Mouse (Mus musculus): ENCODE results near the gene Thbs2. TPM values are rescaled to one million over a fixed set of nuclear protein-coding genes. Genes with fewer than 3 reads are reported as not detected.

Gene Thbs2
- total and polyA plus RNA-seq, 3 experiments: 0.05 TPM; not detected in 2

DNA sequence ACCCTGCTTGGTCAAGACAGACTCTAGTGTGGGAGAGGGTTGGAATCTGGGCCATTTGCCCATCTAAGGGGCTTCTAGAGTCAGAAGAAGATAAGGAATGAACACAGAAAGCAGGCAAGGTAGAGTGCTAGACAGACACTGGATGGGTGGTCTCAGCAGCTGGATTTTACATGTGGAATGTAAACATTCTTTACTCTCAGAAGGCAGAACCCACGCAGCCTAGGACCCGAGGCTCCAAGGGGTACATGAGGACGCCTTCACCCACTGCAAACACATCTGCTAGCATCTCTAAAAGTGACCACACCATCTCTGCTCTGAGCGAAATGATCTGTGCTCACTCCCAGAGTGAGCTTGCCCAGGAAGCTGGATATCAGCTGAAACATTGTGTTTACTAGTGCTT is 9.2 kb upstream of the Thbs2 start:
- H3K4me3 ChIP-seq (ENCODE audit: low read depth, low read length): no peak overlapping the region
- no peaks in the 10 kb centered on the region for H3K4me1 ChIP-seq (ENCODE audit: insufficient read depth, low read depth, low read length)
- peaks cover 12% of the 10 kb centered on the region; the same call in 1 of the 2 replicates for H3K27me3 ChIP-seq (ENCODE audit: insufficient read depth, low read length)
- TF ChIP-seq CTCF (IDR thresholded peaks at IDR 0.05; ENCODE audit: low read depth, low read length) (no peak), GATA1 (IDR thresholded peaks at IDR 0.05; ENCODE audit: borderline replicate concordance, low read length) (no peak), GATA2 (IDR thresholded peaks at IDR 0.05; ENCODE audit: borderline replicate concordance, low read depth, low read length) (no peak), POLR2AphosphoS5 (IDR thresholded peaks at IDR 0.05; ENCODE audit: insufficient replicate concordance, low read depth, low read length) (no peak), TAL1 (conservative IDR thresholded peaks at IDR 0.05; ENCODE audit: low read depth, low read length) (no peak)
- no peaks in the 10 kb centered on the region for H3K36me3 ChIP-seq (replicated peaks)
- H3K9me3 ChIP-seq (replicated peaks): no peaks in the 10 kb centered on the region
- DNase-seq (ENCODE audit: low spot score): no peak
- no peak for ATAC-seq (ENCODE audit: extremely low read depth, insufficient number of reproducible peaks, low FRiP score, poor library complexity, severe bottlenecking)

DNA sequence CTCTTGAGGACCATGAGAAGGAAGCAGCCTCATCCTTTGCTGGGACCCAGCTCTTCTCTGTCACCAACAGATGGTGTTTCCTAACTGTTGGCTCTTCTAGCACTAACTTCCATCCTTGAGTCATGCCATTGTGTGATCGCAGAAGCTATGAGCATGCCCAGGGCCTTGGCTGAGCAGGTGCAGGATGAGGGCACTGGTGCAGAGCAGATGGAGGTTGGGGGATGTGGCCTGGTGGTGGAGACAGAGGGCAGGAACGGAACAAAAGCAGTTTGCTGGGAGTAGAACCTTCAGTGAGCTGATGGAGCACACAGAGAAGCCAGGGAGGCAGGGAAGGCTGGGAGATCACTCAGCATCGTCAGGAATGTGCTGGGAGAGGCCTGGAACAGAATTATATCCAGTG is 8.7 kb upstream of the Thbs2 start:
- no peak for DNase-seq (ENCODE audit: low spot score)
- H3K27me3 ChIP-seq (ENCODE audit: insufficient read depth, low read length): peaks cover 12% of the 10 kb centered on the region; the same call in 1 of the 2 replicates
- H3K4me3 ChIP-seq (ENCODE audit: low read depth, low read length): no peak overlapping the region
- no peaks in the 10 kb centered on the region for H3K4me1 ChIP-seq (ENCODE audit: insufficient read depth, low read depth, low read length)
- no peaks in the 10 kb centered on the region for H3K36me3 ChIP-seq (replicated peaks)
- H3K9me3 ChIP-seq (replicated peaks): no peaks in the 10 kb centered on the region
- no peak for TF ChIP-seq GATA1 (IDR thresholded peaks at IDR 0.05; ENCODE audit: borderline replicate concordance, low read length)
- no peak for TF ChIP-seq GATA2 (IDR thresholded peaks at IDR 0.05; ENCODE audit: borderline replicate concordance, low read depth, low read length)
- no peak for TF ChIP-seq CTCF (IDR thresholded peaks at IDR 0.05; ENCODE audit: low read depth, low read length)
- no peak for TF ChIP-seq POLR2AphosphoS5 (IDR thresholded peaks at IDR 0.05; ENCODE audit: insufficient replicate concordance, low read depth, low read length)
- no peak for TF ChIP-seq TAL1 (conservative IDR thresholded peaks at IDR 0.05; ENCODE audit: low read depth, low read length)
- ATAC-seq (ENCODE audit: extremely low read depth, insufficient number of reproducible peaks, low FRiP score, poor library complexity, severe bottlenecking): no peak

GRCm38 (mm10) chr17:14701891-14702290 is 7.9 kb upstream of the Thbs2 start:
- H3K36me3 ChIP-seq (replicated peaks): no peaks in the 10 kb centered on the region
- TF ChIP-seq CTCF (IDR thresholded peaks at IDR 0.05; ENCODE audit: low read depth, low read length) (no peak), GATA2 (IDR thresholded peaks at IDR 0.05; ENCODE audit: borderline replicate concordance, low read depth, low read length) (no peak), TAL1 (conservative IDR thresholded peaks at IDR 0.05; ENCODE audit: low read depth, low read length) (no peak), GATA1 (IDR thresholded peaks at IDR 0.05; ENCODE audit: borderline replicate concordance, low read length) (no peak), POLR2AphosphoS5 (IDR thresholded peaks at IDR 0.05; ENCODE audit: insufficient replicate concordance, low read depth, low read length) (no peak)
- DNase-seq (ENCODE audit: low spot score) (no peak), ATAC-seq (ENCODE audit: extremely low read depth, insufficient number of reproducible peaks, low FRiP score, poor library complexity, severe bottlenecking) (no peak)
- H3K27me3 ChIP-seq (ENCODE audit: insufficient read depth, low read length): peaks cover 12% of the 10 kb centered on the region; the same call in 1 of the 2 replicates
- no peak overlapping the region for H3K4me3 ChIP-seq (ENCODE audit: low read depth, low read length)
- no peaks in the 10 kb centered on the region for H3K9me3 ChIP-seq (replicated peaks)
- no peaks in the 10 kb centered on the region for H3K4me1 ChIP-seq (ENCODE audit: insufficient read depth, low read depth, low read length)

DNA sequence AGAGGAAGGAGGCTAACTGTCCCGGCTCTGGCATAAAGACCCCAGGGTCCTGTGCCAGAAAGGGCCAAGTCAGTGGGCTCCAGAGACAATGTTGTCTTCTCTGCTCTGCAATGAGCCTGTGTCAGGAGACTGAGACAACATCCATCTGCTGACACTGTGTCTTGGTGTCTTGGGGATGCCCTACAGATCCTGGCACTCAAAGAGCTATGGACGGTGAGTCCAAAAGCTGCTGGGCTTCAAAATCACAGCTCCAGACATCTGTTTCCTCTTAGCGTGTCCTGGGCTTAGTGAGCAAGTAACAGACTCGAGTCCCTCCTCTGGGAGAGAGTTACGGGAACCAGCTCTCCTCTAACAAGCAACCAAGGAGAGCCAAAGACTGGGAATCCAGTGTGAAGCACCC is 6.2 kb upstream of the Thbs2 start:
- Histone ChIP-seq H3K27me3 (ENCODE audit: insufficient read depth, low read length) (peaks cover 16% of the 10 kb centered on the region), H3K9me3 (replicated peaks) (no peaks in the 10 kb centered on the region), H3K4me1 (ENCODE audit: insufficient read depth, low read depth, low read length) (no peaks in the 10 kb centered on the region), H3K4me3 (ENCODE audit: low read depth, low read length) (no peak overlapping the region), H3K36me3 (replicated peaks) (no peaks in the 10 kb centered on the region)
- ATAC-seq (ENCODE audit: extremely low read depth, insufficient number of reproducible peaks, low FRiP score, poor library complexity, severe bottlenecking): no peak
- DNase-seq (ENCODE audit: low spot score): no peak
- TF ChIP-seq GATA1 (IDR thresholded peaks at IDR 0.05; ENCODE audit: borderline replicate concordance, low read length) (no peak), CTCF (IDR thresholded peaks at IDR 0.05; ENCODE audit: low read depth, low read length) (no peak), GATA2 (IDR thresholded peaks at IDR 0.05; ENCODE audit: borderline replicate concordance, low read depth, low read length) (no peak)

DNA sequence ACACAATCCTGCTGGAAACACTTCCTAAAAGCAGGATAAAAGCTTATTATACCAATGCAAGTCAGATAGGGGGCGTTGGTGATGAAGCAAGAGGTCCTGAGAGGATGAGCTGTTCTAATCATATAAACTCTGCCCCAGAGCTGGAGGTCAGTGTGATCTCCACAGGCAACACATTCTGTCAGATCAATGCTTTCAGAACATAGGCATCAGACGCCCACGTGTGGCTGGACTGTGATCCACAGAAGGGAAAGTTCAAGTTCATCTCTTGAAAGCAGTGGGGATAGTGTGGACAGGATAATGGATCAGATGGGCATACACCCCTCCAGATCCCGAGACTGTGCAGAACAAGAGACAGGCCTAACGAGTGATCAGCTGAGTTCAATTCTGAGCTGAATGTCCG is 4.2 kb upstream of the Thbs2 start:
- Histone ChIP-seq H3K36me3 (replicated peaks) (no peaks in the 10 kb centered on the region), H3K4me1 (ENCODE audit: insufficient read depth, low read depth, low read length) (no peaks in the 10 kb centered on the region), H3K27me3 (ENCODE audit: insufficient read depth, low read length) (peaks cover 24% of the 10 kb centered on the region), H3K4me3 (ENCODE audit: low read depth, low read length) (no peak overlapping the region), H3K9me3 (replicated peaks) (no peaks in the 10 kb centered on the region)
- DNase-seq (ENCODE audit: low spot score) (no peak), ATAC-seq (ENCODE audit: extremely low read depth, insufficient number of reproducible peaks, low FRiP score, poor library complexity, severe bottlenecking) (no peak)
- no peak for TF ChIP-seq CTCF (IDR thresholded peaks at IDR 0.05; ENCODE audit: low read depth, low read length)
- TF ChIP-seq POLR2AphosphoS5 (IDR thresholded peaks at IDR 0.05; ENCODE audit: insufficient replicate concordance, low read depth, low read length): no peak
- no peak for TF ChIP-seq GATA1 (IDR thresholded peaks at IDR 0.05; ENCODE audit: borderline replicate concordance, low read length)
- TF ChIP-seq TAL1 (conservative IDR thresholded peaks at IDR 0.05; ENCODE audit: low read depth, low read length): no peak
- TF ChIP-seq GATA2 (IDR thresholded peaks at IDR 0.05; ENCODE audit: borderline replicate concordance, low read depth, low read length): no peak

GRCm38 (mm10) chr17:14697096-14697495 is 3.1 kb upstream of the Thbs2 start:
- TF ChIP-seq CTCF (IDR thresholded peaks at IDR 0.05; ENCODE audit: low read depth, low read length) (no peak), GATA2 (IDR thresholded peaks at IDR 0.05; ENCODE audit: borderline replicate concordance, low read depth, low read length) (no peak), POLR2AphosphoS5 (IDR thresholded peaks at IDR 0.05; ENCODE audit: insufficient replicate concordance, low read depth, low read length) (no peak), TAL1 (conservative IDR thresholded peaks at IDR 0.05; ENCODE audit: low read depth, low read length) (no peak)
- no peaks in the 10 kb centered on the region for H3K9me3 ChIP-seq (replicated peaks)
- no peaks in the 10 kb centered on the region for H3K36me3 ChIP-seq (replicated peaks)
- H3K4me3 ChIP-seq (ENCODE audit: low read depth, low read length): no peak overlapping the region
- no peak for DNase-seq (ENCODE audit: low spot score)
- ATAC-seq (ENCODE audit: extremely low read depth, insufficient number of reproducible peaks, low FRiP score, poor library complexity, severe bottlenecking): no peak
- no peaks in the 10 kb centered on the region for H3K4me1 ChIP-seq (ENCODE audit: insufficient read depth, low read depth, low read length)
- H3K27me3 ChIP-seq (ENCODE audit: insufficient read depth, low read length): peaks cover 20% of the 10 kb centered on the region
